Mouse (Mus musculus) forebrain, embryonic 10.5 days (tissue): ENCODE data around the gene Coro2a. TPM values are rescaled to one million over a fixed set of nuclear protein-coding genes. Genes with fewer than 3 reads are reported as not detected.

Experiments used
- DNase-seq: peaks from one replicate; pipeline ENCODE4 v3.0.0-alpha.2; 2017; ENCODE audit warnings: low spot score; ENCODE audit errors: extremely low spot score
- H3K27ac ChIP-seq: fragments of 300-500 bp; sonication (generic); 2 replicates; pipeline ENCODE4 v1.5.1; 2016; ENCODE audit warnings: mild to moderate bottlenecking
- H3K27me3 ChIP-seq: fragments of 300-500 bp; sonication (generic); 2 replicates; pipeline ENCODE4 v1.6.1; 2016; ENCODE audit warnings: mild to moderate bottlenecking; ENCODE audit not compliant: poor library complexity, severe bottlenecking
- H3K36me3 ChIP-seq: fragments of 300-500 bp; sonication (generic); replicated peaks from 2 replicates; pipeline ENCODE4 v1.6.1; 2016; ENCODE audit warnings: mild to moderate bottlenecking, moderate library complexity
- H3K4me1 ChIP-seq: fragments of 300-500 bp; sonication (generic); 2 replicates; pipeline ENCODE4 v1.6.1; 2016
- H3K4me3 ChIP-seq: fragments of 300-500 bp; sonication (generic); 2 replicates; pipeline ENCODE4 v1.5.1; 2016; ENCODE audit warnings: mild to moderate bottlenecking, moderate library complexity
- H3K9me3 ChIP-seq: fragments of 300-500 bp; sonication (generic); 2 replicates; pipeline ENCODE4 v1.6.1; 2016; ENCODE audit warnings: mild to moderate bottlenecking, moderate library complexity
- WGBS: fragments of 180-500 bp; shearing (Covaris S2); methylation state at CpG from one replicate; pipeline ENCODE4 v1.1.7; 2016; 5-methylcytosine and 5-hydroxymethylcytosine counted together
- polyA plus RNA-seq: library from polyadenylated mRNA; unstranded; fragments of >200 nt; fragmentation: Nextera tagmentation; extraction: Ambion mirVana; gene quantifications from 2 replicates; pipeline ENCODE4 v1.2.1, GENCODE M21; 2016

Gene Coro2a
- polyA plus RNA-seq, 1 experiment from 2014 or later = 2.8 TPM

DNA sequence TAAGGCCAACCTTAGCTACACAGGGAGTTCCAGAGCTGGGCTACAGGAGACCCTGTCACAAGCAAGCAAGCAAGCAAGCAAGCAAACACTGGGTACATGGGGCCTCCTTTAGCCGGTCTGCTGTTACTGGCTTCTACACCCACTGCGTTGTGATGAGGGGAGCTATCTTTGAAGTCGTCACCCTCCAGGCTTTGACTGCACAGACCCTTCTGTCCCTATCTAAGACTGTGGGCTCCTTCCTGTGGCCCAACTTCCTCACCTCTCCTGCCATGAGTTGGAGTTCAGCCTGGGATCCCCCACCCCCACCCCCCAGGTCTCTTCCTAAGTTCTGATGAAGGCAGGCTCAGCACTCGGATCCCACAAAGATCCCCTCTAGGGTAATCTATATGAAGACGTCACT, 40.0 kb downstream of the Coro2a start:
- Histone ChIP-seq H3K36me3 (no peaks in the 10 kb centered on the region), H3K27me3 (no peaks in the 10 kb centered on the region), H3K4me3 (no peak overlapping the region), H3K4me1 (peaks cover 8% of the 10 kb centered on the region), H3K27ac (no peak overlapping the region), H3K9me3 (no peaks in the 10 kb centered on the region)
- 82% methylated on average over 5 of the region's 5 CpGs for WGBS
- DNase-seq = no peak

DNA sequence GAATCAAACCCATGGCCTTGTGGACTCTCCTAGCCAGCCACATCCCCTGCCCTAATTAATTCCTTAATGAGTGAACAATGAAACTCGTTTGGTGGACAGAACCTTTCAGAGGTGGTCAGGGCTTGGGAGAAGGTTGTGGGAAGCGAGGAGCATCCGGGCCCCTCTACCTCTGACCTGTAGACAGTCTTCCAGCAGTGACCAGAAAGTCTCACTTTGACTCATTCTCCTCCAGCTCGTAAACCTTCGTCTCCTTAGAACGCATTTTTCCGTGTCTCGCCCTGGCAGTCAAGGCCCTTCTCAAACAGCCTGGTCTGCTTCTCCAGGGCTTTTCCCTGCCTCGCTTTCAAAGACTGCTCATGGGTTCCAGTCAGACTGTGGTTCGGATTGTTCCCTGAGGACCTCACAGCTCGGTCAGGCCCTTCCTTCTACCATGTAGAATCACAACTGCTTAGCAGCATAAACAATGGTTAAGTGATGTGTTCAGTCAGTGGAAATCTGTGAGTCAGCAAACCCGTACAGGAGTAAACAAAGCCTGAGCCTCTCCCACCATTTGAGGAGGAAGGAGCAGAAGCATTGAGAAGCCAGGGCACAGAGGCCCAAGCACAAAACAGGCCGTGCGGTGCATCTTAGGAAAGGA, 41.8 kb downstream of the Coro2a start:
- no peaks in the 10 kb centered on the region for H3K36me3 ChIP-seq

DNA sequence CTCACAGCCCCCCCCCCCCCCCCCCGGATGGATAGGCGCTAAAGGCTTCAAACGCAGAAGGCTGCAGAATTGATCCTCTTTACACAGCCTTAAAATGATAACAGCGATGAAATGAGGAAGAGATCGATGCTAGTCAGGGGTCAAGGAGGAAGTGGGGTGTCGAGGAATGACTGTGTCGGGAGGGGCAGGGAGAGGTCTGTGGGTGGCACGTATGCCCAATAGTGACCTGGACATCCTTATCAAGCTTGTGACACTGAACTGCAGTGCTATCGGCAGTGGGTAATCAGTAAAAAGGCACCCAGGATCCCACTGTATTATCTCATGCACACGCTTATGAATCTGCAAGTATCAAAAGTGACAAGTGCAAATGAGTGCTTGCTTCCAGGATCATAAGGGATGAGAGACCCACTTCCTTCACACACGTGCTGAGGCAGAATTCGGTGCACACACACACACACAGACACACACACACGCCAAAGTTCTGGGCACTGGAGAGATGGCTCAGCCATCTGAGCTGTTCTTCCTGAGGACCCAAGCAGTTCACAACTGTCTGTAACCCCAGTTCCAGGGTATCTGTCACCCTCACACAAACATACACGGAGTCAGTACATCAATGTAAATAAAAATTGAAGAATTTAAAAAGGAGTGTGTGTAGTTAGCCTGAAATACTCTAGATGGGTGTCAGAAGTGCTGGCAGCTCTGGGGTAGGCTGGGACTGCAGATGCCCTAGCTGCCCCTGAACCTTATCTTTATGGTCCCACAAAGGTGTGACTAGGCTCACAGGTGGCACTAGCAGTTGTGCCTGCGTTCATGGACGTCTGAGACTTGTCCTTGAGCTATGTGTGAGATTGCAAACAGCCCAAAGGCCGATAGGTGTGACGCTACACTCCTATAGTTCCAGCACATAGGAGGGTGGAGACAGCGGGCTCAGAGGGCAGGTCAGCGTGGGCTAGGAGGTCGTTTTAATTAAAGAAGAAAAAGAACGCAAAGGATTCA, 43.0 kb downstream of the Coro2a start:
- no peaks in the 10 kb centered on the region for H3K9me3 ChIP-seq
- no peak for DNase-seq
- peaks cover 11% of the 10 kb centered on the region for H3K4me1 ChIP-seq
- H3K27ac ChIP-seq = no peak overlapping the region
- 84% methylated on average over 22 of the region's 22 CpGs for WGBS
- H3K4me3 ChIP-seq = no peak overlapping the region
- no peaks in the 10 kb centered on the region for H3K36me3 ChIP-seq
- H3K27me3 ChIP-seq = no peaks in the 10 kb centered on the region

More for the DNA sequence above, 41.8 kb downstream of the Coro2a start:
- H3K4me1 ChIP-seq = peaks cover 8% of the 10 kb centered on the region
- no peak overlapping the region for H3K4me3 ChIP-seq
- no peaks in the 10 kb centered on the region for H3K9me3 ChIP-seq
- H3K27ac ChIP-seq = no peak overlapping the region
- no peak for DNase-seq
- H3K27me3 ChIP-seq = no peaks in the 10 kb centered on the region
- WGBS = 83% methylated on average over 14 of the region's 14 CpGs

DNA sequence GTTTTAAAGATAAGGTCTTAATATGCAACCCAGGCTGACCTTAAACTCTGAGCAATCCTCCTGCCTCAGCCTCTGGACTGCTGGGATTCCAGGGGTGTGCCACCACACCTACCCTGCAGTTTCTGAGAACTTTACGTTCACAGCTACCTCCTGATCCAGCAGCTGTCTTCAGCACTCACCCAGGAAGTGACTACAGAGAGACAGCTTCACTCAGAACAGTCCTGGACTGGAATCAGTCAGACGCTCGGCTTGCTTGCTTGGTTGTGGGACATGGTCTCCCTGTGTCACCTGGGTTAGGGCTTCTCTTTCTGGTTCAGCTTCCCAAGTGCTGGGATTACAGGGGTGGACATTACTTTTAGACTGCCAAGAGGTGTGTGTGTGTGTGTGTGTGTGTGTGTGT, 45.1 kb downstream of the Coro2a start:
- Histone ChIP-seq H3K27ac (no peak overlapping the region), H3K27me3 (no peaks in the 10 kb centered on the region), H3K9me3 (no peaks in the 10 kb centered on the region), H3K4me3 (no peak overlapping the region), H3K4me1 (peaks cover 14% of the 10 kb centered on the region), H3K36me3 (no peaks in the 10 kb centered on the region)
- DNase-seq = no peak
- WGBS = 88% methylated on average over 3 of the region's 3 CpGs

- WGBS = 81% methylated on average over 9 of the region's 9 CpGs
- DNase-seq = no peak
- Histone ChIP-seq H3K27ac (no peak overlapping the region), H3K4me3 (no peak overlapping the region), H3K9me3 (no peaks in the 10 kb centered on the region), H3K27me3 (no peaks in the 10 kb centered on the region), H3K4me1 (peaks cover 16% of the 10 kb centered on the region), H3K36me3 (no peaks in the 10 kb centered on the region)
Observed at GRCm38 (mm10) chr4:46555762-46556161, 46.2 kb downstream of the Coro2a start.

GRCm38 (mm10) chr4:46554295-46555069, 47.5 kb downstream of the Coro2a start:
- Histone ChIP-seq H3K27ac (0 out of 2 replicates have a peak overlapping the region, but pooled peaks have one; percentile 6), H3K27me3 (no peaks in the 10 kb centered on the region), H3K4me3 (no peak overlapping the region), H3K9me3 (no peaks in the 10 kb centered on the region), H3K4me1 (peaks cover 19% of the 10 kb centered on the region), H3K36me3 (no peaks in the 10 kb centered on the region)
- WGBS = 79% methylated on average over 10 of the region's 10 CpGs
- DNase-seq = no peak

DNA sequence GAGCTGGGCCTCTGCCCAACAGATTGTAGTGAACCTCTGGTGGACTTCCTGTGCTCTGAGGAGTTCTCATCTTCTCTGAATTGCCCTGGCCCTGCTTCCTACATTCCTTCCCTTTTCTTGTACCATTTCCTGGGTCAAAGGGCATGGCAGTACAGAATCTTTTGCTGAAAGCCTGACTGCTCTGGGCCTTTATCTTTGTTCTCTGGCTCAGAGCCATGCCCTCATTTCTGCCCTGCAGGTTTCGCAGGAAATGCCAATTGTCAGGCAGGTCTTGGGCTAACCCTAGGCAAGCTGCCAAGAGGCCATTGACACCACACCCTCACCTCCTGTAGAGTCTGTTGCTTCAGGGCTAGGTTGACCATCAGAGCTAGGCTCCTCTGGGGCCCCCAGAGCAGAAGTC, 48.1 kb downstream of the Coro2a start:
- no peak overlapping the region for H3K4me3 ChIP-seq
- H3K9me3 ChIP-seq = no peaks in the 10 kb centered on the region
- no peaks in the 10 kb centered on the region for H3K36me3 ChIP-seq
- H3K4me1 ChIP-seq = peaks cover 19% of the 10 kb centered on the region
- DNase-seq = no peak
- H3K27me3 ChIP-seq = no peaks in the 10 kb centered on the region
- 86% methylated on average over 1 of the region's 1 CpGs for WGBS
- 0 out of 2 replicates have a peak overlapping the region, but pooled peaks have one; percentile 6 for H3K27ac ChIP-seq

GRCm38 (mm10) chr4:46550406-46550805, 51.6 kb downstream of the Coro2a start:
- Histone ChIP-seq H3K27me3 (no peaks in the 10 kb centered on the region), H3K27ac (no peak overlapping the region), H3K36me3 (no peaks in the 10 kb centered on the region), H3K4me3 (no peak overlapping the region), H3K4me1 (peaks cover 17% of the 10 kb centered on the region), H3K9me3 (no peaks in the 10 kb centered on the region)
- WGBS = 66% methylated on average over 8 of the region's 8 CpGs
- no peak for DNase-seq

- Histone ChIP-seq H3K4me3 (no peak overlapping the region), H3K36me3 (no peaks in the 10 kb centered on the region), H3K9me3 (no peaks in the 10 kb centered on the region), H3K4me1 (peaks cover 17% of the 10 kb centered on the region), H3K27ac (no peak overlapping the region), H3K27me3 (no peaks in the 10 kb centered on the region)
- WGBS = 81% methylated on average over 10 of the region's 10 CpGs
- no peak for DNase-seq
Observed at GRCm38 (mm10) chr4:46549979-46550378, 52.0 kb downstream of the Coro2a start.

- no peak overlapping the region for H3K27ac ChIP-seq
- no peak overlapping the region for H3K4me3 ChIP-seq
- no peak for DNase-seq
- H3K4me1 ChIP-seq = peaks cover 13% of the 10 kb centered on the region
- H3K9me3 ChIP-seq = no peaks in the 10 kb centered on the region
- H3K27me3 ChIP-seq = no peaks in the 10 kb centered on the region
- WGBS = 63% methylated on average over 6 of the region's 6 CpGs
- H3K36me3 ChIP-seq = no peaks in the 10 kb centered on the region
Observed at GRCm38 (mm10) chr4:46546709-46547108, 55.3 kb downstream of the Coro2a start.

DNA sequence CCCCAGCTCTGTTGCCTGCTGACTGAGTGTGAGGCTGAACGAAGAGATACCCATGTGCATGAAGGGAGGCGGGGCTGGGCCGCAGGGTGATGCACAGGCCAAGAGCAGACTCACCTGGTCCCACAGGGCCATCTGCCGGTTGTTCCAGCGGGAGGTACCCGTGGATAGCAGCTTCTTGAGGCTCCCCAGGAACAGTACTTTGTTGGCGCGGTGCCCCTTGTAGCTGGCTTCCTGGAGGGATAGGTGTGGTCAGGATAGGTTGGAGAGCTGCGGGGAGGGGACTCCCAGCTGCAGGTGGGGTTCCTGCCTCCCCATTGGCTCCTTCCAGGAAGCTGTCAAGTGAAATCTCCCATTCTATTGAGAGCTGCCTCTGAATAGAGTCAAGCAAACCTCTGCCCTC, 56.5 kb downstream of the Coro2a start:
- DNase-seq = no peak
- Histone ChIP-seq H3K27me3 (peaks cover 3% of the 10 kb centered on the region; the same call in 1 of the 2 replicates), H3K36me3 (no peaks in the 10 kb centered on the region), H3K4me1 (peaks cover 10% of the 10 kb centered on the region), H3K9me3 (no peaks in the 10 kb centered on the region), H3K27ac (no peak overlapping the region), H3K4me3 (no peak overlapping the region)
- 17% methylated on average over 9 of the region's 9 CpGs for WGBS

GRCm38 (mm10) chr4:46544313-46544712, 57.7 kb downstream of the Coro2a start:
- WGBS = 28% methylated on average over 1 of the region's 1 CpGs
- no peak for DNase-seq
- Histone ChIP-seq H3K27ac (no peak overlapping the region), H3K4me3 (no peak overlapping the region), H3K9me3 (no peaks in the 10 kb centered on the region), H3K4me1 (peaks cover 7% of the 10 kb centered on the region; the same call in 1 of the 2 replicates), H3K36me3 (no peaks in the 10 kb centered on the region), H3K27me3 (peaks cover 11% of the 10 kb centered on the region)
